Mouse (Mus musculus): ENCODE results near the gene Gamt.

DNA sequence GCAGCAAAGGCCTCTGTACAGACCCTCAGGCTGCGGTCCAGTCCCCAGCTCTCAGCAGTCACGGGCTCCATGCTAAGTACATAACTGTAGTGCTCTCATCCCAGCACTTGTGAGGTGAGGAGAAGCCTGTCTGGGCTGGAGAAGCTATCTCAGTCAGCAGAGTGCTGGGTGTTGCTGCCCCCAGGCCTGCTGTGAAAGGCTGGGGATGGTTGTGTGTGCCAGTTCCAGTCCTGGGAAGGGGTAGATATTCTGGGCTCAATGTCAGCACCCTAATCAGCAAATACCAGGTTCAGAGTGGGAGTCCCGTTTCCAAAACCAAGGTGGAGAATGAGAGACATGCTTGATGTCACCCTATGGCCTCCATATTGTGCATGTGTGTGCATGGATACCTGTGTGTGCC, 18.2 kb downstream of the Gamt start:
- no peak for TF ChIP-seq POLR2A (IDR thresholded peaks at IDR 0.05; ENCODE audit: low read depth, low read length)
- no peak for TF ChIP-seq CTCF (IDR thresholded peaks at IDR 0.05; ENCODE audit: extremely low read depth, insufficient read depth, insufficient read length, insufficient replicate concordance)

Measured in spleen, adult 2 months (tissue).